ENCODE assay signal across 25 mouse cellular contexts in the genomic region with DNA sequence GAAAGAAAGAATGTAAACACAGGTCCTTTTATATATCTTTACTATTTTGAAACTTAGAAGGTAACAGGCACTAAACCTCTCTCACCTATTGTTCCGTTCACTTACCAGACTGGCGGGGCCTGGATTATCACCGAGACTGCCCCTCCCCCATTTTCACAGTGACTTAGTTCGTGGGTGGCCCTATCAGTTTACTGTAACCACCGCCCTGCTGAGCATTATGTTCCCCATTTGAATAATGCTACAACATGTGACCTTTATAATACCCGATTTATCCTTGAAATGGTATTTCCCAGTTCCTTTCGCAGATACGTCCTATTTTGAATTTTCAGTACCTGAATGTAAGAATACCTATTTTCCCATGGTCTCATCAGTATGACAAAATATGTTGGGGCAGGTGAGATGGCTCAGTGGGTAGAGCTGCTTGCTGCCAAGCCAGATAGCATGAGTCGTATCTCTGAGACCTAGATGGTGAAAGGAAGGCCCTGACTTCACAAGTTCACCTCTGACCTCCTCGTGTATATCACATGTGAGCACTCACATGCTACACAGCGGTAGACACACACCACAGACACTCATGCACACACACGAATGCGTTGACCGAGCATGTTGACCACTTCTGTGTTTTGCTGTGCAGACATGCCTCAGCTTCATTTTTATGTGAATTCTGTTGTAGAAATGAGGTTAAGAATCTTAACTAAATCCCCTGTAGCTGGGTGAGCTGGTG. TPM values are rescaled to one million over a fixed set of nuclear protein-coding genes. Genes with fewer than 3 reads are reported as not detected.
DNase-seq lines count a peak whose midpoint lies in the region; ATAC-seq and TF ChIP-seq lines count a peak whose summit lies in the region.
"Had no signal": no experiment of that assay in that cellular context is flagged by ENCODE, and none has a peak within 500 bp of the region (broad histone marks: within the 10 kb centered on the region; RNA-seq: fewer than 3 reads in every experiment).

No protein-coding gene starts in this region.

- no peak for TF ChIP-seq RAD21 in MEL (IDR thresholded peaks at IDR 0.05; ENCODE audit: low read depth, low read length)

- peaks cover 5 to 6% of the 10 kb centered on the region in 2 experiments for H3K36me3 ChIP-seq in MEL (ENCODE audit: control insufficient read depth in 1 of 2, insufficient read depth in 2 of 2, low read length in 2 of 2)
- peaks cover 30% of the 10 kb centered on the region for H3K36me3 ChIP-seq in myocyte (ENCODE audit: control insufficient read depth, insufficient read depth)

- H3K9ac ChIP-seq in MEL (ENCODE audit: control insufficient read depth, low read depth, low read length, poor library complexity, severe bottlenecking) = no peak overlapping the region
- H3K9ac ChIP-seq: embryonic facial prominence, embryonic 13.5 days; embryonic facial prominence, embryonic 15.5 days; forebrain, embryonic 13.5 days; forebrain, embryonic 15.5 days; forebrain, postnatal 0 days had no signal

- H3K79me2 ChIP-seq in MEL (ENCODE audit: control insufficient read depth, insufficient read depth, low read length, poor library complexity) (no peaks in the 10 kb centered on the region), myocyte (ENCODE audit: control insufficient read depth, insufficient read depth) (no peaks in the 10 kb centered on the region)

- H3K27me3 ChIP-seq in MEL (ENCODE audit: control insufficient read depth in 1 of 2, insufficient read depth in 2 of 2, low read length in 2 of 2) (no peaks in the 10 kb centered on the region), myocyte (ENCODE audit: control insufficient read depth, insufficient read depth, insufficient read length) (no peaks in the 10 kb centered on the region)
- H3K27me3 ChIP-seq: CH12.LX; embryonic facial prominence, embryonic 13.5 days; embryonic facial prominence, embryonic 15.5 days; forebrain, embryonic 13.5 days; forebrain, embryonic 15.5 days; Patski had no signal

- no peak overlapping the region for H3K4me2 ChIP-seq in myocyte (ENCODE audit: low read depth)
- H3K4me2 ChIP-seq: embryonic facial prominence, embryonic 13.5 days; embryonic facial prominence, embryonic 15.5 days; forebrain, embryonic 13.5 days; forebrain, embryonic 15.5 days had no signal

- 0 out of 2 replicates have a peak, but pooled peaks have one; percentile 12 for ATAC-seq in erythroblast, adult 5-6 weeks (replicated peaks; ENCODE audit: low FRiP score, poor library complexity, severe bottlenecking)
- ATAC-seq: CD4-positive, CD25-positive, alpha-beta regulatory T cell, adult 4 months; forebrain, embryonic 13.5 days; forebrain, embryonic 15.5 days; forebrain, postnatal 0 days; Patski had no signal

- TF ChIP-seq EP300 in MEL (IDR thresholded peaks at IDR 0.05; ENCODE audit: low read depth in 1 of 2, low read length in 2 of 2) = peak in 1 of 2 experiments; percentile 34; a peak in 1 of 4 replicates

- H3K9me3 ChIP-seq in MEL (replicated peaks; ENCODE audit: insufficient read depth, low read length) = no peaks in the 10 kb centered on the region
- H3K9me3 ChIP-seq: embryonic facial prominence, embryonic 13.5 days; embryonic facial prominence, embryonic 15.5 days; forebrain, embryonic 13.5 days; forebrain, embryonic 15.5 days had no signal

- no peak overlapping the region for H3K27ac ChIP-seq in MEL (ENCODE audit: control insufficient read depth, low read depth, low read length)
- H3K27ac ChIP-seq: embryonic facial prominence, embryonic 13.5 days; embryonic facial prominence, embryonic 15.5 days; forebrain, embryonic 13.5 days; forebrain, embryonic 15.5 days had no signal

- no peak for TF ChIP-seq CTCF in MEL (IDR thresholded peaks at IDR 0.05 in 2 of 3, conservative IDR thresholded peaks at IDR 0.05 in 1 of 3; ENCODE audit: control insufficient read depth in 1 of 3, insufficient read depth in 1 of 3, low read depth in 2 of 3, low read length in 3 of 3, poor library complexity in 1 of 3, severe bottlenecking in 1 of 3)

- peak; percentile 57 for DNase-seq in ES-CJ7 (ENCODE audit: low read depth, low spot score)
- DNase-seq in MEL (ENCODE audit: low read depth, low spot score) = peak; percentile 65
- no peak for DNase-seq in adrenal gland, postnatal 14 days
- DNase-seq in urinary bladder, postnatal 14 days (ENCODE audit: low spot score) = no peak
- no peak for DNase-seq in layer of hippocampus, postnatal 10 days (ENCODE audit: low spot score in 2 of 2)
- DNase-seq: adrenal gland, adult 2 months; adrenal gland, postnatal 10 days; cerebellum, adult 11 months; cerebellum, adult 18-20 months; cerebellum, adult 8-10 months; cerebellum, adult 9-11 months; cerebellum, postnatal 14 days; cerebellum, postnatal 36 days; embryo, embryonic 11 days; forebrain, postnatal 0 days had no signal

- no peak overlapping the region for H3ac ChIP-seq in myocyte (ENCODE audit: control insufficient read depth, insufficient read length)

- no peak overlapping the region for H3K4me3 ChIP-seq in MEL (ENCODE audit: control insufficient read depth in 1 of 2, insufficient read depth in 1 of 2, low read depth in 2 of 2, low read length in 2 of 2)
- no peak overlapping the region for H3K4me3 ChIP-seq in myocyte
- H3K4me3 ChIP-seq: embryonic facial prominence, embryonic 13.5 days; embryonic facial prominence, embryonic 15.5 days; forebrain, embryonic 13.5 days; forebrain, embryonic 15.5 days had no signal

- no peak for TF ChIP-seq POLR2A in MEL (IDR thresholded peaks at IDR 0.05; ENCODE audit: control insufficient read depth in 1 of 2, insufficient read depth in 1 of 2, low read depth in 1 of 2, low read length in 2 of 2, poor library complexity in 1 of 2)
- no peak for TF ChIP-seq POLR2A in myocyte (IDR thresholded peaks at IDR 0.05; ENCODE audit: insufficient read length, low read depth)

- H3K4me1 ChIP-seq in MEL (ENCODE audit: control insufficient read depth in 1 of 2, insufficient read depth in 2 of 2, low read length in 2 of 2) = peaks cover 2 to 6% of the 10 kb centered on the region in 2 experiments; a peak in 3 of 4 replicates
- H3K4me1 ChIP-seq: embryonic facial prominence, embryonic 13.5 days; embryonic facial prominence, embryonic 15.5 days; forebrain, embryonic 13.5 days; forebrain, embryonic 15.5 days had no signal

TF ChIP-seq in MEL, 35 proteins besides CTCF, POLR2A, EP300 and RAD21:
- no peak for TF ChIP-seq TBP (IDR thresholded peaks at IDR 0.05; ENCODE audit: low read depth, low read length)
- TF ChIP-seq ZNF384 (IDR thresholded peaks at IDR 0.05; ENCODE audit: low read depth, low read length) = no peak
- peak; percentile 25; the same call in 1 of the 2 replicates for TF ChIP-seq MAX (IDR thresholded peaks at IDR 0.05; ENCODE audit: low read length)
- peak; percentile 18; the same call in 1 of the 2 replicates for TF ChIP-seq ETS1 (IDR thresholded peaks at IDR 0.05; ENCODE audit: low read depth, low read length)
- peak; percentile 71 for TF ChIP-seq USF1 (IDR thresholded peaks at IDR 0.05; ENCODE audit: low read depth, low read length)
- TF ChIP-seq USF2 (IDR thresholded peaks at IDR 0.05; ENCODE audit: borderline replicate concordance in 1 of 2, insufficient read depth in 1 of 2, low read depth in 1 of 2, low read length in 2 of 2) = 0 out of 4 replicates have a peak, but pooled peaks of 1 of the 2 experiments have one; percentile 10

TF ChIP-seq in myocyte, 11 proteins besides CTCF, POLR2A, EP300 and RAD21:
- TF ChIP-seq USF1 (IDR thresholded peaks at IDR 0.05; ENCODE audit: low read depth) = no peak
- TF ChIP-seq TCF12 (IDR thresholded peaks at IDR 0.05; ENCODE audit: insufficient read depth, poor library complexity, severe bottlenecking) = no peak
- no peak for TF ChIP-seq E2F4 (IDR thresholded peaks at IDR 0.05; ENCODE audit: insufficient read depth)
- no peak for TF ChIP-seq MAX (IDR thresholded peaks at IDR 0.05; ENCODE audit: low read depth)
- TF ChIP-seq REST (IDR thresholded peaks at IDR 0.05; ENCODE audit: insufficient read depth, insufficient read length) = no peak
- TF ChIP-seq POLR2AphosphoS2 (IDR thresholded peaks at IDR 0.05; ENCODE audit: insufficient read length, low read depth) = peak; percentile 24
- no peak for TF ChIP-seq CEBPB (IDR thresholded peaks at IDR 0.05; ENCODE audit: insufficient read depth, poor library complexity, severe bottlenecking)
- TF ChIP-seq MYOG (IDR thresholded peaks at IDR 0.05; ENCODE audit: control insufficient read depth in 1 of 3, insufficient read depth in 1 of 3, insufficient read length in 2 of 3, low read depth in 2 of 3) = no peak
- TF ChIP-seq SRF (IDR thresholded peaks at IDR 0.05; ENCODE audit: control insufficient read depth, insufficient read length, low read depth) = no peak

RNA-seq across cellular contexts. Expression of gene Slc24a1, which starts 46.3 kb away (rescaled TPM):
- not detected in 2 replicates for total RNA-seq in MEL (2012; rRNA removed)
- polyA plus RNA-seq in MEL (2012; ENCODE audit: insufficient read depth in 1 of 2, insufficient read length in 2 of 2, low read depth in 1 of 2, low replicate concordance in 2 of 2, missing spikeins in 1 of 2) (under 1 TPM in 1 of 2 experiments, not detected in 1; 0.07 TPM), myocyte (2012; fragmentation: generic; extraction: Trizol) (0.01 TPM)
- not detected in 2 replicates for total RNA-seq in erythroblast, adult 5-6 weeks (2015; ENCODE audit: low replicate concordance)
- total RNA-seq in erythroblast, adult 5-6 weeks (2017; ENCODE audit: low replicate concordance) = 0.68 and 0.70 TPM in 2 replicates
- total RNA-seq in adrenal gland, postnatal 14 days (2021) = 0.07 and 0.15 TPM in 2 replicates
- total RNA-seq in layer of hippocampus, postnatal 10 days (2021) = under 1 TPM; 0.07 to 0.25 TPM
- total RNA-seq: adrenal gland, adult 2 months had no signal
- polyA plus RNA-seq: adrenal gland, adult 2 months; embryonic facial prominence, embryonic 11.5 days; embryonic facial prominence, embryonic 13.5 days had no signal

RNA-seq across cellular contexts. Expression of gene Ints14, which starts 55.6 kb away (rescaled TPM):
- 35.9 and 37.9 TPM in 2 replicates for total RNA-seq in MEL (2012; rRNA removed)
- polyA plus RNA-seq in MEL (2012; ENCODE audit: insufficient read depth in 1 of 2, insufficient read length in 2 of 2, low read depth in 1 of 2, low replicate concordance in 2 of 2, missing spikeins in 1 of 2) = 10 to 100 TPM in 1 of 2 experiments, not detected in 1; 54.1 TPM
- total RNA-seq in erythroblast, adult 5-6 weeks (2015; ENCODE audit: low replicate concordance) = 10.4 and 11.7 TPM in 2 replicates
- total RNA-seq in erythroblast, adult 5-6 weeks (2017; ENCODE audit: low replicate concordance) = 7.5 and 7.8 TPM in 2 replicates
- polyA plus RNA-seq in myocyte (2012; fragmentation: generic; extraction: Trizol) = 19.4 TPM
- 27.2 and 30.1 TPM in 2 replicates for total RNA-seq in adrenal gland, postnatal 14 days (2021)
- 10 to 100 TPM; 21.9 to 23.3 TPM for total RNA-seq in layer of hippocampus, postnatal 10 days (2021)

Comparison
In these comparisons a context has a peak if more than half of its experiments do, and no peak if none do; other contexts are left out.
1. DNase-seq: peak in ES-CJ7 (single experiment) and MEL (single experiment); none in adrenal gland, postnatal 14 days (single experiment), urinary bladder, postnatal 14 days (single experiment) and layer of hippocampus, postnatal 10 days (0 of 2).